Mouse (Mus musculus) neural tube, postnatal 0 days (tissue): ENCODE measurements around the gene Zfp970. TPM values are rescaled to one million over a fixed set of nuclear protein-coding genes. Genes with fewer than 3 reads are reported as not detected.

Source experiments
- polyA plus RNA-seq: library from polyadenylated mRNA; unstranded; fragments of >200 nt; fragmentation: Nextera tagmentation; extraction: Ambion mirVana; gene quantifications from 2 replicates; pipeline ENCODE4 v1.2.1, GENCODE M21; 2015

The Zfp970 gene
- 3.5 and 4.0 TPM in 2 replicates for polyA plus RNA-seq

GRCm38 (mm10) chr2:177464676-177465075 lies at the start of gene Zfp970:
Gene Zfp970, plus strand, starts transcription at chr2:177464733.

GRCm38 (mm10) chr2:177498067-177498466 lies 33.5 kb downstream of the Zfp970 start, which contains the start of gene Gm14403:
Gene Gm14403, plus strand, starts transcription at chr2:177498215.

Other genes with a start within 250 kb of the Zfp970 start
- gene Gm14409, start 197.7 kb upstream of the Zfp970 start, polyA plus RNA-seq: not detected in 2 replicates
- 0.59 and 0.83 TPM in 2 replicates for gene Gm14412, start 140.4 kb upstream of the Zfp970 start, polyA plus RNA-seq
- 7.3 and 7.8 TPM in 2 replicates for gene Gm14418, start 66.4 kb upstream of the Zfp970 start, polyA plus RNA-seq
- 1.8 and 3.0 TPM in 2 replicates for gene Gm14403, start 33.5 kb downstream of the Zfp970 start, polyA plus RNA-seq
- gene Gm14406, start 113.5 kb downstream of the Zfp970 start, polyA plus RNA-seq: not detected in 2 replicates